Mouse (Mus musculus): ENCODE data around the gene Dnah7a.
"Not testable (repeated sequence)": the region's sequence is repeated elsewhere in the genome, so short reads cannot be mapped to it uniquely, and the experiment has no call there.

Dnah7a gene

DNA sequence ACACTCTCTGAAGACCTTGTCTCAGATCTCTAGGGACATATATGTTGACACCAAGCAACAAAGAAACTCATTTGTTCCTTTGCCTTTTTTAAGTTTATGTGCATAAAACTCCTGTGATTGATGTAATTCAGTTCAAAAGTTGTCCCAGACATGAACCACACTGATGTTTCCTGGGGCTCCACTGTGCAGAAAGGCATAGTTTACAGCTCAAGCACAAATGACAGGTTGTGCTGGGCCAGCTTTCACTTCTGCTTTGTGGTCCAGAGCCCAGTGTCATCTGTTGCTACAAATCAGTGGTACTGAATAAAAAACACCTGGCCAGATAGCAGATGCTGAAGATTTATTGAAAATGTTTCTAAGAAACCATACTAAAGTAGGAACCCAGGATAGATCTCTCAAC lies 42.3 kb downstream of the Dnah7a start:
- DNase-seq = not testable (repeated sequence)

DNA sequence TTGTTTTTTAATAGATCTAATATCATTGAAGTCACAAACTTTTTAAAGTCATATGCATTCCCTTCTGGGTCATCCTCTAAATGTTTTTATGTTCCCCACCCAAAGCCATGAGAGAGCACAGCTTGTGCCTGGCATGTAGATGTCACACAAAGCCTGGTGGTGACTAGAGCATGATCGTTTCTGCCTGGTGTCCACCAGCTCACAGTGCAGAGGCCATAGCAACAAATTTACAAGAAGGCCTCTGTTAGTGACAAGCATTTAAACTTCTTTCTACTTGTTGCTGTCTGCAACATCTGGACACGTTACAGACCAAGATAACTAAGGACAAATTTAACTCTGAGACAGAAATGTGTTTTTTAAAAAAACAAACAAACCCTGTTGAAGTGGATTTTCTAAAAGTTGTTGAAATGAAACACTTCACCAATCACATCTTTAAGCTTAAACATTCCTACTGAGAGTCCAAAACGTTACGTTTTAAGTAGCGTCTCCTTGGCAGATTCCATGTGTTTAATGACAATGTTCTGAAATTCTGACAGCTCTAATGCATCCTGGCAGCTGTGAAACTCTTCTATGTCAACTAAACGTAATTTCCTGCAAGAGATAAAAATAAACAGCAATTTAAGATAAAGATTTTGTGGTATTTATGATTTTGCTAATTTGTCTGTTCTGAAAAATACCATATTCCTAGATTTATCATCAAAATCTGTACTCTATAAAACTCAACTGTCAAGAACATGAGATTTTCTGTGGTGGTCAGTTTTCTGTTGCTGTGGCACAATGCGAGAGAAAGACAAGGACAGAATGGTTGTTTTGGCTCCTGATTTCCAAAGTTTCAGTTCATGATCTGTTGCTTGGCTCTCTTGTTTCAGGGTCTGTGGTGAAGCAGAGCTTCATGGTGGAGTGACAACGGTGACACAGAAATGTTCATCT lies 66.5 kb downstream of the Dnah7a start:
- DNase-seq = no peak

DNA sequence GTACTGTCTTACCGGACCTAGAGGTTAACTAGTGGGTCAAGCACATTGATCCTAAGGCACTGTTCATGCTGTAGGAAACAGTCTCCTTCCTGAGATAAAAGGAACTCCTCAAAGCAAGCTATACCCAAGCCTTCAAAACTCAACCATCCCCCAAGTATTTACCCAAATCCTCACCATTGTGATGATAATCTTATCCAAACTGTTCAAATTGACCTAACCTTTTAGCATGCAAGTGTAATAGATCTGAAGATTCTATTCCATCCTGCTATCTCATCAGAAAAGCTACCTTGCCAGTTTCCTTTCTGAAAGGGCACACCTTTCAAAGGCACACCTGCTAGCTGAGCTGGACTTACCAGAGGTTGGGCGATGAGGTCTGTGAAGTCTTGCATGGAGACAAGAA lies 70.9 kb downstream of the Dnah7a start:
- not testable (repeated sequence) for DNase-seq

DNA sequence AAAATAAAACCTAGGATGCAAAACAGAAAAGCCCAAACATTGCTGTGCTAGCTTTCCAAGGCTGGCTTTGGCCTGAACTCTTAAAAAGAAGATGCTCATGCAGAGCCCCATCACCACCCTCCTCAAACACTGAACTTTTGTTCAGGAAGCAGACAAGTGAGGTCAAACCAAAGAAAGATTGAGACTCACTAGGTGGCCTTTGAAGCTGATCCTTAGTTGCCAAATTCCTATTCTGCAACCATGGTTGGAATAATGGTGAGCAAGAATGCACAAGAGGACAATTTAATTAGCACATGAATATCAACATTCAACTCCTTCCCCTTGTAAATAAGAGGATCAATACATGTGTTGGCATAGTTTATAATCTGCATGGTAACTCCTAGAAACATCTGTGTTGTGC lies 74.5 kb downstream of the Dnah7a start:
- DNase-seq = not testable (repeated sequence)

DNA sequence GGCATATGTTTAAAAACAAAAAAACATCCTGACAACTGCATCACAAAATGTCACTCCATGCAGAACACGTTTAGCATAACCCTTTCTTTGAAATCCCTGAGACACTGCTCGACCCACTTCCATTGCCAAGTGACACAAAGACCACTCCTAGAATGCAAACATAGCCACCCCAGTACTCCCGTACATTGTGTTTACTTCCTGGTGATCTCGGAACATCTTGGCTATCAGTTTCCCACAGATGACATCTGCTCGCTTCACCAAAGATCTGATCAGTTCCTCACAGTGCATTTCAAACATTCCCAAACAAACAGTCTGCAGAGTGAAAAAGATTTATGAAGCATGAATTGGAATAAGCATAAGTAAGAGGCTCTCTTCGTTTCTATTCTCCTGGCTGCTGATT lies 76.6 kb downstream of the Dnah7a start:
- no peak for DNase-seq

- DNase-seq = no peak
Measured at GRCm38 (mm10) chr1:53613486-53613885, 93.1 kb downstream of the Dnah7a start.

- not testable (repeated sequence) for DNase-seq
Measured at GRCm38 (mm10) chr1:53581326-53581725, 125.3 kb downstream of the Dnah7a start.

DNA sequence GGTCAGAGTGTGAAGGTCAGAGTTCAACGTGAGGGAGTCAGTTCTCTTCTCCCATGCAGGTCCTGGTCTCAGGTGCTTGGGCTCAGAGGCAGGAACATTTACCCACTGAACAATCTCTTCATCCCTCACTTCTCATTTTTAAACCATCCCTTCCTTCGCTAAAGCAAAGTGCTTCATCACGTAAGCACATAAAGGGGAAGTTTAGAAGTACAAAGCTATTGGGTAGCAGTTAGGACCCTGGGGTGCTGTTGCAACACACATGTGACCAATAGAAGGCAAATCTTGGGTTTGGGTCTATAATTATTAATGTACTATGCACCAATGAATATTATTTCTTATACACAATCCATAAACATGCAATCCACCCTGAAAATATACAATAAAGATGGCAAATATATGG lies 148.7 kb downstream of the Dnah7a start:
- not testable (repeated sequence) for DNase-seq

DNA sequence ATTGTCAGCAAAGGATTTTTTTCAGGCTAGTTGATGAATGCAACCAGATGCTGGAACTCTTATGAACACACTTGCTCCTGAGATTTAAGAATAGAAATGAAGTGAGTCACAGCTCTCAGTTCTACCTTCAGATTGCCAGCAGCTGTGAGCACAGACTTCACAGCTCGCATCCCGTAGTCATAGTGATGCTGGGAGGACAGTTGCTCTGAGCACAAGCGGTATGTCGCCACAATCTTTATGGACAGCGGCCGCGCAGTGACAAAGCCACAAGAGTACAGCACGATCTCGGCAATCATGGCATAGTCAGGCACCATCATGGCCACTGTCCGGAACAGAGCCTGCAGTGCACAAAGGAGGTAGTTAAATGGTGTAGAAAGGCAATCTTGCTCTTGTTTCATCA lies 159.6 kb downstream of the Dnah7a start:
- not testable (repeated sequence) for DNase-seq

DNA sequence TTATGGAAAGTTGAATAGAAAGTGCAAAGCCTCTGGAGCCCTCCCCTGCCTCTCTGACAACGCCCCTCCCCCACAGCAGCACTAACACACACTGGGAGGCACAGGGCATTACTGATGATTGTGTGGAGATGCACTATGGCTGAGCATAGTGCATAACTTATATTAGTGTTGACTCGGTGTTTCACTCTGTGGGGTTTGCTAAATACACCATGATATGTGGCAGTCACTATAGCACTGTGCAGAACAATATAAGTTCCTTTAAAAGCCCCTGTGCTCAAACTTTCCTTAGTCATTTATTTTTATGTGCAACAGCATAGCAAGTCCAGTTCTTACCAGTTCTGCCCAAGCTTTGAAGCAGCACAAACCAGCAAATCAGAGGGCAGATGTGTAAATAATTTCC lies 168.2 kb downstream of the Dnah7a start:
- not testable (repeated sequence) for DNase-seq

GRCm38 (mm10) chr1:53534826-53535225 lies 171.8 kb downstream of the Dnah7a start:
- DNase-seq = not testable (repeated sequence)

- not testable (repeated sequence) for DNase-seq
Measured at GRCm38 (mm10) chr1:53526021-53526420, 180.6 kb downstream of the Dnah7a start.

- no peak for DNase-seq
Measured at GRCm38 (mm10) chr1:53473699-53474098, 232.9 kb downstream of the Dnah7a start.

DNA sequence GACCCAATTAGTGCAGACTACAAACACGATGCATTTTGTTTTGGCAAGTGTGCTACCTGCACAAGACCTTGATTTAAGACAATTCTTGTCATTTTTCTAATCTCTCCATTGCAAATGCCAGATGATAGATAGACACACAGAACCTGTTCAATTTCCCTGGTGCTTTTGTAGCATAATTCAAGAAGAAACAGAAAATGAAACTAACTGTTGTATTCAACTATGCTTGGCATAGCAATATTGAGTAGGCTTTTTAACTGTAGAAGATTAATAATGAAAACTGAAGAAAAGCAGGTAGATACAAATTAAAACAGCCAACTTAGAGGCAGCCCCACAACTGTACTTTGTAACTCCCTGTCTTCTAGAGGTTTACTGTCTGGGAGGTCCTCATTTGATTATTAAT lies 234.5 kb downstream of the Dnah7a start:
- not testable (repeated sequence) for DNase-seq

- no peak for DNase-seq
Measured at GRCm38 (mm10) chr1:53467325-53467670, 239.3 kb downstream of the Dnah7a start.

DNA sequence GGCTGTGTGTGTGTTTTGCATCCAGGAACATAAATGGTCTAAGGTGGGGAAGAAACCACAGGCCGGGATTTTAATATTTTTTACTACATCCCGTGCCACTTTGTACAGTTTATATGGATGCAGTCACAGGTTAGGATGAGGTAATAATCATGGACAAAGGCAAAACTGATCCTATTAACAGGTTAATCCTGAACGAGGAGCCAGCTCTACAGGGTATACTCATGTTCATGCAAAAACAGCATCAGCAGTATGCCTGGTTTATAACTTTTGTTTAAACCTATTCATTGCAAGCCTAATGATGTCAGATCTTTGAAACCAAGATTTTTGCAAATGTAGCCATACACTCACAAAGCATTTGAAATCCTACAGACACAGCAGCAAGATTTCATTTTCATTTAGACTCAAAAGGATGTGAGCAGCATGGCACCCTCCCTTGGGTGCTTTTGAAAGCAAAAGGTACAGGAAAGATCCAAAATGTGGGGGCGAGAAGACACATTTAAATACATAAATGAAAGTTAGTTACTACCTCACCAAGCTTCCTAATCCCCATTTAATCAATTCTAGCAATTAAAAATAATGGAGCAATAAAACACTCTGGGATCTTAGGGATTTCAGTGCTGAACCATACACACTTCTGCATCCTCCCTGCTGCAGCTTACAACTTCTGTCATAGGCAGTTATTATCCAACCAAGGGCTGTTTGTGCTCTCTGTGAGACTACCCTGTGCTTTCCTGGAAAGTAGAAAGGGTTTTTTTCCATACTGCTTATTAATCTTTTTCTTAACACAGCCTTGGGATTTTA lies 239.9 kb downstream of the Dnah7a start:
- DNase-seq = not testable (repeated sequence)

DNA sequence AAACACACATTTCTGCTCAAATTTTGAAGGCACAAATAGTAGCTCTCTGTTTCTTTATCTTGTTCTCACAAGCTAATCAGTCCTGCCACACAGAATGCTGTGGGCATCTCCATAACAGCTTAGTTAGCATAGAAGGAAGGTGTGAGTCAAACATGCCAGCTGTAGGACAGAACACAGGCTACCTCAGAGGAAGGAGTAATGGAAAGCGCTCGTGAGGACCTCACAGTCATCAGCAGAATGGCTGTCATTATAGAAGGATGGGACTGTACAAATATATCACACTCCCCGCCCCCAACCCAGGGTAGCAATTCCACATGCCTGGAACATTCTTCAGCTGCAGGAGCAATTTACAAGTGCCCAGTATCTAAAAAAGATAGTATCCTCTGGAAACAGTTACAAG lies 267.4 kb downstream of the Dnah7a start:
- not testable (repeated sequence) for DNase-seq

GRCm38 (mm10) chr1:53432433-53432832 lies 274.2 kb downstream of the Dnah7a start:
- DNase-seq = not testable (repeated sequence)

GRCm38 (mm10) chr1:53405803-53406325 lies 300.7 kb downstream of the Dnah7a start:
- no peak for DNase-seq

DNA sequence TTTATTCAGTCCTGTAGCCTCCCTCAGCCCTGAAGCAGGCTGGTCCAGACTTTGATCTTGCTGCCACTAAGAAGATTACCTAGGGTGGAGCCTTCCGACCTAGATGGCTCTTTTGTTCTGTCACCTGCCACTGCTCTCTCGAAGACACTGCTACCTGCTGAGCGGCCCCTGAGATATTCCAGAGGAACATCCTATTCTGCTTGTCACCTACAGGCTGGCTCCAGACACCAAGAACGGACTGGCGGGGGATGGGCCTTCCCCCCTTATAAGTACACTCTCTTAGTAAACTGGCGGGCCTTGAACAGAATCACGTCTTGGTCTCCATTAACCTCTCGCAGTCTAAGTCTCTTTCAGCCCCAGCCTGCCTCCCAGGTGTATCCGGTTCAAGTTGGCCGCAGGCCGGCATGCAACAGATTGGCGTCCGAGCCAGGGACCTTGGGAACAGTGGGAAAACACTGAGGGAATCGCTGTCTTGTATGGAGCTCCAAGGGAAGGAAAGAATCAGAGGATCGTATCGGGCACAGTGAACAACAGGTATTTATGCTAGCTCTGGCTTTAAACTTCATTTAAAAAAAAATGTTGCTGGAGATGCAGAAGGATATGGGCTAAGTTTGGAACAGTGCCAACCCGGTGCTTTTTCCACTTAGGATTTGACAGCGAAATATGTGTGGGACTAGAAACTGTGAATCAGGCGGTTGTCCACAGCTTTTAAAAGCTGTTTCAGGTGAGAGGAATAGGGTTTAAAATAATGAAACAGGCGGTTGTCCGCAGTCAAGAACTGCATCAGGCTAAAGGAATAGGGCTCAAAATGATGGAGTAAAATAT lies 312.4 kb downstream of the Dnah7a start:
- DNase-seq = not testable (repeated sequence)

GRCm38 (mm10) chr1:53388762-53389161 lies 317.8 kb downstream of the Dnah7a start:
- DNase-seq = no peak

DNA sequence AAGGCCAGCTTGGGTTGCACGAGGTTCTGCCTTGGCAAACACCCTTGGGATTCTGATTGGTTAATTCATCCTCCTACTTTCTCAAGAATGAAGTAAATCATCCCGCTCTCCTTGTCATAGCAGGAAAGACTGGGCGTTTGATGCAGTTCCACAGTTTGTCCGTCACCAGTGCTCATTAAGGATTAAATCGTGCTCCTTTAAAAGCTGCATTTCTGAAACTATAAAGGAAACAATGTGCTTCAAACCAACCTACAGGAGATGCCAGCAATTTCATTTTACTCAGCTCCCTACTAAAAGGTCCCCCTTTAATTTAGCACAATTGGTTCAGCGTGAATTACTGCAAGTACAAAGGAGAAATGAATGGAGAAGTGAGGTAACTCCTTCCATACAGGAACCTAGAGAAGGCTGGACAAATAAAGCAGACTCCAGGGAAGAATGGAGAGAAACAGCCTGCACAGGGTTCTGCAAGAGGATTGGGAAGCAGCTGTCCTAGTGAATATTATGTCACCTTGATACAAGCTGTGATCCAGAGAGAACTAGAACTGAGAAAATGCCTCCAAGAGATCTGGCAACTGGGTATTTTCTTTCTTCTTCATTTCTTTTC lies 322.4 kb downstream of the Dnah7a start:
- DNase-seq = no peak
